Mouse (Mus musculus) bone marrow, adult 2 months (tissue): ENCODE measurements at regions not wholly inside any gene's neighbourhood (a gene's known extent, or its start where the extent isn't known, plus 50 kb on each side); places are given as distances from the start of the nearest gene placed in this dataset.

Experiments
- CTCF ChIP-seq: fragments of 200-500 bp; IDR thresholded peaks from 2 replicates; pipeline ENCODE4 v1.5.1; 2011; ENCODE audit warnings: low read length, control low read depth; ENCODE audit not compliant: control insufficient read depth, insufficient read depth
- POLR2A ChIP-seq: fragments of 200-500 bp; IDR thresholded peaks from 2 replicates; pipeline ENCODE4 v1.6.1; 2011; ENCODE audit warnings: low read depth, mild to moderate bottlenecking, control low read depth, low read length, borderline replicate concordance; ENCODE audit not compliant: control insufficient read depth

DNA sequence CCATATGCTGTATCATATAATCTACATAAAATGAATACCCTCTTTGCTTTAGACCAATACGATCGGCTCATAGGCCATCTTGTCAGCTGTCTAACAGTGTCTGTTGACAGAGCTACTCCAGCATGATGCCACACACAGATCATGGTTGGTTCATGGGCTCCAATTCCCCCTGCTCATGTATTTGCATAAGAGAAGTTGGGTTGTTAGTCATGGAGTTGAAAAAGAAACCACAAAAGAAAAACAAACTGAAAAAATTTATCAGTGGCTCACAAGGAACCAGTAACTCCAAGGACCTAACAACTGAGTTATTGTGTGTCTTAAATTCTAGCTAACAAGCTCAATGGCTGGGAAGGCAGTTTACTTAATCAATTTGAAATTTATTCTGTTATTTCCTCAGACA is 176.1 kb upstream of the Arhgap18 start:
- TF ChIP-seq POLR2A: no peak
- no peak for TF ChIP-seq CTCF
